Mouse (Mus musculus) neural tube, embryonic 10.5 days (tissue): Measurements from ENCODE around the gene Map4.

Experiments used
- DNase-seq: peaks from one replicate; pipeline ENCODE4 v3.0.0-alpha.2; 2017; ENCODE audit warnings: low spot score; ENCODE audit errors: extremely low spot score

Map4 gene

DNA sequence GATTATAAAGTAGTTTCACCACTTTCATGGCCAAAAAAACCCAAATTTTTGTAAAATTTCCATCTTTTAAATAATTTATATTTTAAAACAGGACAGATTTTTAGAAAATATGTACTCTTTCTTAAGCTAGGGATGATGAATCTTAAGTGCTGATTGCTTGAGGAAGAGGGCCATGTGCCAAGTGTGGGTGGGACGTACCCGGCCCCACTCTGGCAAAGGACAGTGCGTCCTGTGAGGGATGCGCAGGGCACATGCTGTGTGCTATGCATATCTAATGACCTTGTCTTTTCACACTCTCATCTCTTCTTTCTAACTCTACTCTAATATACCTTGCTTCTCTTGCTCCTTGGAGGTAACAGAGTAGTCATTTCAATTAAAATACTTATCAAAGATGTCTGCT lies 66.2 kb downstream of the Map4 start:
- DNase-seq = no peak

GRCm38 (mm10) chr9:110001946-110002345 lies 70.7 kb downstream of the Map4 start:
- no peak for DNase-seq

GRCm38 (mm10) chr9:110002413-110002812 lies 71.2 kb downstream of the Map4 start:
- no peak for DNase-seq

GRCm38 (mm10) chr9:110019224-110019623 lies 88.0 kb downstream of the Map4 start:
- DNase-seq = no peak

DNA sequence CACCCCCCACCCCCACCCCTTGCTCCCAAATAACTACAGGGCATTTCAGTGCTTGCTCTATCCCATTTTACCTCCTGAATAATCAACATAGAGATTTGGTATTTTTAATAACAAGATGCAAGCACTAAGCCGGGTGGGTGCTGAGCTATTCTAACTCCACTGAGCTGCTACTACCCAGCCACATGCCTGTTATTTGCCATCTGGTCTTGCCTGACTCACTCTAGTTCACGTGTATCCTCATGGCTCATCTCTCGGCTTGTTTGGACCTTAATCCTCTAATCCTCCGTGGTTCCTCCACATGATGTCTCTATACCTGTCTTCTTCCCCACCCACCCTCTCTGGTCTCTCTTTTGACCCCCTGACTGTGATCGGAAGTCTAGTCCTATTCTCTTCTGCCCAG lies 89.1 kb downstream of the Map4 start:
- no peak for DNase-seq

DNA sequence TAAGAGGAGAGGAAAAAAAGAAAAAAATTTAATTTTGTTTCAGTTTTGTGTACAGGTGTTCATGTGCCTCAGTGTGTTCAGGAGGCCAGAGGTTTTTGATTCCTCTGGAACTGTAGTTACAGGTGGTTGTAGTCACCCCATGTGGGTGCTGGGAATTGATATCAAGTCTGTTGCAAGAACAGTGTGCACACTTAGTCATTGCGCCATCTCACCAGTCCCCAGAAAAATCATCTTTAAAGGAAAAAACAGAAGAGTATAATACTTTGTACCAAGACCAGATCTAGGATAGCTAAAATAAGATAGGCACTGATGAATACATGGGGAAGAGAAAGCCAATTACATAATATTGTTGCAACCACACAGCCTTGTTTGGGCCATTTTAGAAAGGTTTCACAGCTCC lies 90.2 kb downstream of the Map4 start:
- no peak for DNase-seq

DNA sequence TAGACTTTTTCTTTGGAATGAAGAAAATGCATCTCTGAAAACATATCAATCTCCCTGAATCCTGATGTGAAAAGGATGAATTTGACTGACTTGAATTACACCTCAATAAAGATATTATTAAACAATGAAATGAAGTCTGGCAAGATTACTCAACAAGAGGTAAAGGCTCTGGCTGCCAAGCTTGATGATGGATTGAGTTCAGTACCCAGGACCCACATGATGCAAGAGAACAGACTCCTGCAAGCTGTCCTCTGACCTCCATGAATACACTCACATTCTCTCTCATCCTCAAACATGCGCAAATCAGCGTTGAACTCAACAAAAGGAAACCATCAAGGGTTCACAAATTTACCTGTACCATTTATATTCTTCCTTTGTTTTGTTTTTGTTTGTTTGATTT lies 90.9 kb downstream of the Map4 start:
- DNase-seq = no peak

GRCm38 (mm10) chr9:110035091-110035490 lies 103.8 kb downstream of the Map4 start:
- DNase-seq = no peak

GRCm38 (mm10) chr9:110037895-110038294 lies 106.6 kb downstream of the Map4 start:
- no peak for DNase-seq

- no peak for DNase-seq
These were observed 107.2 kb downstream of the Map4 start for GRCm38 (mm10) chr9:110038485-110038884.

- DNase-seq = no peak
These were observed 113.1 kb downstream of the Map4 start for GRCm38 (mm10) chr9:110044373-110044772.

- no peak for DNase-seq
These were observed 114.6 kb downstream of the Map4 start for GRCm38 (mm10) chr9:110045763-110046377.

DNA sequence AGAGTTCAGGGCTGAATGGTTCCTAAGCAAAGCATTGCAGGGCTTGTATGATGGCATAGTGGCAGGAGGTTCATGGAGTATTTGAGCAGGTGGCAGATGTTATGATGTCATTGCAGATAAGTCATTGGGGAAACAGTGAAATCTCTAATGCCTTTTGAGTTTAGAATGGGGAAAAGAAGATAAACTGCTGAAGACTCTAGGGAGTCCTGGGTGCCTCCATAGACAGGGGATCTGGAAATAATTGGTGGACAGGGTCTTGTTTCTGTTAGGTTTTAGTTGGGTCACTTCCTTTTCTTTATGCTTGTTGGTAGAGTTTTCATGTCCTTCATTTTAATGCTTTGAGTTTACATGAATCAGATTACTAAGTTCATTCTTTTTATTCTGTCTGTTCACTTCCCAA lies 116.0 kb downstream of the Map4 start:
- no peak for DNase-seq

DNA sequence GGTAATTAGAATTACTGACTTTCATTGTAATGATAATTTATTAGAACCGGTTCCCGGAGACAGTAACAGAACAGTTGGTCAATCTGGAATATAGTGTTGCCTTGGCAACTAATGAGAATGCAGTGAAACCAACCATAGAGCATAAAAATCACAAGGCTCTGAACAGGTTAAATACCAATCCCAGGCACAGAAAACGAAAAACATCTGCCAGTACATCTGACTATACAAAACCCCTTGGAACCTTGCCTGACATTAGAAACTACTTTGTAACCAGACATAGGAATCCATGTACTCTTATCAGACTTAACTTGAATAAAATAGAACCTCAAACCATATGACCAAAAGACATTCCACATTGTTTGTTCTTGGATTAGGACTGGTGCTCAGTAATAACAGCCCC lies 116.6 kb downstream of the Map4 start:
- DNase-seq = no peak

DNA sequence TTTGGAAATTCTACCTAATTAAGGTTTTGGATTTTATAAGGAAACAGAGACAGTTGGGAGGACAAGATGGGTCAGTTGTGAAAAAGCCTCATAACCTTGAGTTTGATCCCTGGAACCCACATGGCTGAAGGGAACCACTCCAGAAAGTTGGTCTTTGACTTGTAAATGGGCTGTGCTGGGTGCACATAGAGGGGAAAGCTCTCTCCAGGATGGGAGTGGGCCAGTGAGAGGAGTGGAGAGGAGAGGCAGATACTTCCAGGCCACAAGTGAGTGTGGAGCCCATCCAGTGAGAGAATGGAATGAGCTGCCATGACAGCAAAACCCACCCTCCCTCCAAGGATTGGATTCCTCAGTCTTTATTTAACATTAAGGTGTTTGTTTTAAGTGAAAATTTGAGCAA lies 119.9 kb downstream of the Map4 start:
- DNase-seq = no peak

DNA sequence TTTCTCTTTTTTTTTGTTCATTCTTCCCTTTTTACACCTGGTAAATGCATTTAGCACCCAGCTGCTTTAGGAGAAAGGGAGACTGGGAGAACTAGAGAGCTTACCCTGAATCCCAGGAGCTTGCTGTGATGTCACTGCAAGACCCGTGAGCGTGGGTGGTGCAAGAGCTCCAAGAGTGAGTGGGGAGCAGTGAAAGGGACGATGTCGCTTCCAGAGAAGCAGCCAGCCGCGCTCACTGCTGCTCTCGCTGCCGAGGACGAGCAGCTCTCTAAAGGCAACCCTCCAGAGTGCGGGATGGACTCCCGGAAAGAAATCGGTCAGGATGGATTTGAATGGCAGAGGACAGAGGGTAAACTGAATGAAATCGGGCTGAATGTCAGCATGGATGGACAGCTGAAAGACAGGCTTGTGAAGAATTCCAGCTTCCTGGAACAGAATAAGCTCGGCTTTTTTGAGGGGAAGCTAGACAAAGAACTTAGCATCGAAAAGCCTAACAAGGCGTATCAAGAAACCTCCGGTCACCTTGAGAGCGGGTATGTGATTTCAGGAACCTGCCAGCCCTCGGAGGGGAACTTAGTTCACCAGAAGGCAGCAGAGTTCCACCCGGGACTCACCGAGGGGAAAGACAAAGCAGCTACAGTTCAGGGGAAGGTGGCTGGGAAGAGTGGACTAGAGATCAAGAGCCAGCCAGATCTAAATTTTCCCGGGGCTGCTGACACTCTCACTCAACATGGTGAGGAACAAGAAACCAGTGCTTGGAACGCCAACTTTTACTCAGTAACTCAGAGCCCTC lies 120.8 kb downstream of the Map4 start:
- peak; percentile 33 for DNase-seq

- DNase-seq = peak; percentile 42
These were observed 121.7 kb downstream of the Map4 start for GRCm38 (mm10) chr9:110052951-110053304.

DNA sequence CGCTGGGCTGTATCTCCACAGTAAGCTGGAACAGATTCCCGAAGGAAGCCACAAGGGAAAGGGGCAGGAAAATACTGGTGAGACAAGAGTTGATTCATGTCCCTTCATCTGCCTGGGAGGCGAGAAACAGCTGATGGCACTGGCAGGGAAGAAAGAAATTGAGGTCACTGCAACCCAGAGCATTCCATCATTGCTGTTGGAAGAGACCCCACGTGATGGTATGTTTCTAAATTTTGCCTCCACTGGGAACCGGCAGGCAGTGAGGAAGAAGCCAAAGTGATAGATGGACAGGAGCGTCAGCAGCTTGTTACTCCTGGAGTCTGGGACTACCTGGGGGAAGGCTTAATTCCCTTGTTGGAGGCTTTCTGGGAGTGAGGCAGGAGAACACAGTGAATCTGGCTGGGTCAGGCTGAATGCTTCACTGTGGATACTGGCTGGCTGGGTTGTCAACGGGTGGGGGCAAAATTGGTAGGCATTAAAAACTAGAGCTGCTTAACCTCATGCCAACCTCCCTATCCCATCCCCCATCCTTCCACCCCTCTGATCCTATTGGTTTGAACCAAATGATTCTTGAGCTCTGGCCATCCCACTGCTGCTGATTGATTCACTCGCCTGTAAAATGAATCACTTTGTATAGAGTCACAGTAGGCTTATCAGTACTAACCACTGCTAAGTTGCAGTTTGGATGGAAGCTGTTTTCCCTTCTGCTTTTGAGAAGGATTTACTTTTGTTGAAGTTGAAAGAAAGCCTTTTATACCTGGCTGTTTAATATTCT lies 122.2 kb downstream of the Map4 start:
- DNase-seq = peak; percentile 46

DNA sequence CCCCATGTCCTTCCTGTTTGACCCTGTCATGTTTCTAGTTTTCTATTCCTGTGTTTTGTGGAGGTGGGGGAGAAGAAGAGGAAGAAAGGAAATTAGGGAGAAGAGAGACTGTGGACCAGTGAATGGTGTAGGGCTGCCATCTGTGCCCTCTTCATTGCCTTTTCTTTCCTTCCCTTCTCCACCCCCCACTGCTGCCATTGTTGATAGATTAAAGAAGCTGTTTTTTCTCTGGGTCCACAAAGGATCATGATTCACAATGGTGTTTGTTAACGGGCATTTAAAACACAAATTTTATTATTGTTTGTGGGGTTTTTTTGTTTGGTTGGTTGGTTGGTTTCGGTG lies 122.8 kb downstream of the Map4 start:
- DNase-seq = no peak

DNA sequence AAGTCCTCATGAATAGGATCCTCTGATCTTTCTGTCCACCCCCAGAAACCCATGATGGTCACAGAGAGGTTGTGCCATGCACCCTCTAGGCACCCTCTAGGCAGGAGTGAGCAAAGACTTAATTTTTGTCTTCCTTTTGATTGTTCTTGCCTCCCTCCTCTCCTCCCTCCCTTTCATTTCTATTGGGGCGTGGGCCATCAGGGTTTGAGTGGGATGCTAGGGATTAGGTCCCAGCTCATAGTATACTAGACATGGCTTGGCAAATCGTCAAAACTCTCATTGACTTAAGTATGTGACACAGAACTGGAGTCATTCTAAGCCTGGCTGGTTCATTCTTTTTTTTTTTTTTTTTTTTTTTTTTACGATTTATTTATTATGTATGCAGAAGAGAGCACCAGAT lies 123.5 kb downstream of the Map4 start:
- DNase-seq = no peak

GRCm38 (mm10) chr9:110057200-110057599 lies 125.9 kb downstream of the Map4 start:
- DNase-seq = no peak

DNA sequence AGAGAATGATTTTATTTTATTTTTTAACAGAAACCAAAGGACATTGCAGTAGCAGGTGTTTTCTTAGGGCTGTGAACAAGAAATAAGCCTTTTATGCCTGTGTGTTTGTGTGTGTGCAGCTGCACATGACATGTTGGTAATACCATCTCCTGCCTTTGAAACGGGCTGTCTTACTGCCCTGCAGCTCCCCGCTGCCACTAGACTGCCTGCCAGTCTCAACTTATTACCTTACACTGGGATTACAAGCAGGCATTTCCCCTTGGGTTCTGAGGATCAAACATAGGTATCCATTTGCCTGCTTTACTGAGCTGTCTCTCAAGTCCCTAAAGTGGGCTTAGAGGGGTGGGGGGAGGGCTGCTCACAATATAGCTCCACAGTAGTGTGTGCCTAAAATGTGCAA lies 129.5 kb downstream of the Map4 start:
- DNase-seq = no peak

- no peak for DNase-seq
These were observed 131.1 kb downstream of the Map4 start for GRCm38 (mm10) chr9:110062405-110062804.
